Mouse (Mus musculus) testis, adult 2 months (tissue): ENCODE measurements around the gene Aff4. TPM values are rescaled to one million over a fixed set of nuclear protein-coding genes. Genes with fewer than 3 reads are reported as not detected.
"Not testable (repeated sequence)": the region's sequence is repeated elsewhere in the genome, so short reads cannot be mapped to it uniquely, and the experiment has no call there.

Experiments used
- H3K27ac ChIP-seq: fragments of 200-500 bp; 2 replicates; pipeline ENCODE4 v1.5.1; 2012; ENCODE audit warnings: low read depth, low read length; ENCODE audit not compliant: control insufficient read depth, insufficient read depth
- H3K27me3 ChIP-seq: fragments of 200-500 bp; 2 replicates; pipeline ENCODE4 v1.6.1; 2012; ENCODE audit warnings: mild to moderate bottlenecking, low read length, moderate library complexity; ENCODE audit not compliant: control insufficient read depth, insufficient read depth
- H3K36me3 ChIP-seq: fragments of 200-500 bp; 2 replicates; pipeline ENCODE4 v1.6.1; 2012; ENCODE audit warnings: mild to moderate bottlenecking, low read length; ENCODE audit not compliant: control insufficient read depth, insufficient read depth
- H3K4me1 ChIP-seq: fragments of 200-500 bp; 2 replicates; pipeline ENCODE4 v1.6.1; 2012; ENCODE audit warnings: low read length; ENCODE audit not compliant: control insufficient read depth, insufficient read depth
- H3K4me3 ChIP-seq: fragments of 200-500 bp; 2 replicates; pipeline ENCODE4 v1.5.1; 2012; ENCODE audit warnings: low read depth, mild to moderate bottlenecking, low read length, moderate library complexity, mixed read lengths; ENCODE audit not compliant: control insufficient read depth
- CTCF ChIP-seq: fragments of 200-500 bp; IDR thresholded peaks from 2 replicates; pipeline ENCODE4 v1.5.1; 2012; ENCODE audit warnings: low read depth, mild to moderate bottlenecking, inconsistent platforms, low read length, moderate library complexity; ENCODE audit not compliant: control insufficient read depth, insufficient read depth, insufficient replicate concordance
- POLR2A ChIP-seq: fragments of 200-500 bp; IDR thresholded peaks from 2 replicates; pipeline ENCODE4 v1.6.1; 2012; ENCODE audit warnings: low read depth, mild to moderate bottlenecking, inconsistent platforms, low read length, moderate library complexity; ENCODE audit not compliant: control insufficient read depth
- polyA plus RNA-seq: library from polyadenylated mRNA; depleted of rRNA; stranded (reverse); fragments of >200 nt; gene quantifications from 2 replicates; pipeline ENCODE4 v1.2.3, GENCODE M21; 2012

Aff4 gene
- polyA plus RNA-seq, 1 experiment: 22.9 TPM

GRCm38 (mm10) chr11:53330325-53330724, 20.3 kb upstream of the Aff4 start:
- H3K36me3 ChIP-seq: peaks cover 3% of the 10 kb centered on the region
- no peaks in the 10 kb centered on the region for H3K4me1 ChIP-seq
- TF ChIP-seq CTCF (no peak), POLR2A (no peak)
- H3K27me3 ChIP-seq: no peaks in the 10 kb centered on the region
- H3K4me3 ChIP-seq: no peak overlapping the region
- H3K27ac ChIP-seq: no peak overlapping the region

GRCm38 (mm10) chr11:53331121-53331520, 19.5 kb upstream of the Aff4 start:
- TF ChIP-seq POLR2A (no peak), CTCF (no peak)
- Histone ChIP-seq H3K27ac (no peak overlapping the region), H3K4me3 (no peak overlapping the region), H3K36me3 (peaks cover 3% of the 10 kb centered on the region), H3K4me1 (no peaks in the 10 kb centered on the region), H3K27me3 (no peaks in the 10 kb centered on the region)

GRCm38 (mm10) chr11:53332076-53332680, 18.5 kb upstream of the Aff4 start:
- no peak for TF ChIP-seq POLR2A
- no peak for TF ChIP-seq CTCF
- H3K4me3 ChIP-seq: no peak overlapping the region
- H3K36me3 ChIP-seq: peaks cover 3% of the 10 kb centered on the region
- no peaks in the 10 kb centered on the region for H3K4me1 ChIP-seq
- no peak overlapping the region for H3K27ac ChIP-seq
- no peaks in the 10 kb centered on the region for H3K27me3 ChIP-seq

DNA sequence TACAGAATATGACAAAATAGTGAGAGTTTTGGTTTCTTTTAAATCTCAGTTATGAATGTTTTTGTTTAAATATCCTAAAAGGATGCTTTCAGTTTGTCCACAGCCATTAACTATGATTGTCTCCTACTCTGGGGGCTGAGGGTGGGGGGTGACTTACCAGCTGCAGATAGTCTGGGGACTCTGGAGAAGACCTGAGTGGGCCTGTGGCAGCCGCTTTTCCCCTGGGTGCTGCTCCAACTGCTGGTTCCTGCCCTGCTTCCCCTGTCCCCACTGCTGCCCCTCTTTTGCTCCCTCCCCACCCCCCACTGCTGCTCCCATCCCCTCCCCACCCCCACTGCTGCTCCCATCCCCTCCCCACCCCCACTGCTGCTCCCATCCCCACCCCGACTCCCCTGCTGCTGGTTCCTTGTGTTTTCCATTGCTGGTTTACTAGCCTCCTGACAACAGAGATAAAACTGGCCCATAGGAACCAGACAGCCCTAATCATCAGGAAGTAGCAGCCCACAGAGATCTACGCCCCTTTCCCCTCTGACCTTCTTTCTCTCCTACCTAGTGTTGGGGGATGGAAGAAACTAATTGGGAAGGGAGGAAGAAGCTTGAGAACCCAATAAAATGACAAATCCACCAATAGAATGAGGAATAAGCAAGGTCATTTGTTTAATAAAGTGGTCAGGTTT, 15.0 kb upstream of the Aff4 start:
- TF ChIP-seq POLR2A (no peak), CTCF (no peak)

GRCm38 (mm10) chr11:53336182-53336571, 14.5 kb upstream of the Aff4 start:
- TF ChIP-seq POLR2A (no peak), CTCF (no peak)

More for the DNA sequence above, 15.0 kb upstream of the Aff4 start:
- no peaks in the 10 kb centered on the region for H3K27me3 ChIP-seq
- H3K4me3 ChIP-seq: no peak overlapping the region
- peaks cover 2% of the 10 kb centered on the region; the same call in 1 of the 2 replicates for H3K36me3 ChIP-seq
- no peaks in the 10 kb centered on the region for H3K4me1 ChIP-seq
- no peak overlapping the region for H3K27ac ChIP-seq

GRCm38 (mm10) chr11:53336924-53337323, 13.7 kb upstream of the Aff4 start:
- TF ChIP-seq CTCF (no peak), POLR2A (no peak)
- Histone ChIP-seq H3K27me3 (no peaks in the 10 kb centered on the region), H3K4me3 (no peak overlapping the region), H3K27ac (no peak overlapping the region), H3K4me1 (no peaks in the 10 kb centered on the region), H3K36me3 (no peaks in the 10 kb centered on the region)

More at GRCm38 (mm10) chr11:53336182-53336571, 14.5 kb upstream of the Aff4 start:
- H3K36me3 ChIP-seq: peaks cover under 1% of the 10 kb centered on the region; the same call in 1 of the 2 replicates
- H3K4me1 ChIP-seq: no peaks in the 10 kb centered on the region
- H3K4me3 ChIP-seq: no peak overlapping the region
- H3K27me3 ChIP-seq: no peaks in the 10 kb centered on the region
- H3K27ac ChIP-seq: no peak overlapping the region

DNA sequence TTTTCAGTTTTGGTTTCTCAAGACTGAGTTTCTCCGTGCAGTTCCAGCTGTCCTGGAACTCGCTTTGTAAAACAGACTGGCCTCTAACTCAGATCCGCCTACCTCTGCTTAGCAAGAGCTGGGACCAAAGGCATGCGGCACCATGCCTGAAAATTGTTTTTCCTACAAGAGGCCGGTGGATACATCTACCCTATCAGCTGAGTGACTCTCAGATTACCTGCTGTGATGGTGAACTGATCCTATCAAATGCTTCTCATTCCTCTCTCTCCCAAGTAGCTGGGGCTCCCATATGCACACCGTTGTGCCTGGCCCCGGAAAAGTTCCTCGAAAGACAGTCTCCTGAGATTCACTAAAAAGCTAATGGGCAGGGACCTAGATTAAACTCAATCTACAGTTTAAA, 12.9 kb upstream of the Aff4 start:
- H3K27ac ChIP-seq: no peak overlapping the region
- H3K4me3 ChIP-seq: no peak overlapping the region
- TF ChIP-seq POLR2A (no peak), CTCF (no peak)
- no peaks in the 10 kb centered on the region for H3K36me3 ChIP-seq
- no peaks in the 10 kb centered on the region for H3K4me1 ChIP-seq
- H3K27me3 ChIP-seq: no peaks in the 10 kb centered on the region

DNA sequence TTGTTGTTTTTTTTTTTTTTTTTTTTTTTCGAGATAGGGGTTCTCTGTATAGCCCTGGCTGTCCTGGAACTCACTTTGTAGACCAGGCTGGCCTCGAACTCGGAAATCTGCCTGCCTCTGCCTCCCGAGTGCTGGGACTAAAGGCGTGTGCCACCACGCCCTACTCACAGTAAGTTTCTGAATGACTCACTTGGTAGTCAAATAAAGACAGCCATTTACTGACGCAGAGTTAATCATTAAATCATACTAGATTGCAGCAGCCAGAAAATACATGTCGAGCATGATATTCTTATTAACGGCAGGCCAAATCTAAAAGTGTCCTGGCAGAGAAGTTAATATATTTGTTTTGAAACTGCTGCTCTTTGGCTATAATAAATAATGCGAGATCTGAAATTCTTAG, 9.6 kb upstream of the Aff4 start:
- not testable (repeated sequence) for H3K4me1 ChIP-seq, H3K36me3 ChIP-seq, H3K4me3 ChIP-seq, H3K27me3 ChIP-seq, H3K27ac ChIP-seq
